In genomic region chr2:128374926-128375325, GRCm38 (mm10) we compare ENCODE assay signal across 26 mouse cellular contexts.
"Had no signal": no experiment of that assay in that cellular context is flagged by ENCODE, and none has a peak within 500 bp of the region (broad histone marks: within the 10 kb centered on the region; RNA-seq: fewer than 3 reads in every experiment).

No protein-coding gene starts in this region.

- H3K36me3 ChIP-seq: embryonic facial prominence, embryonic 10.5 days; embryonic facial prominence, embryonic 12.5 days; embryonic facial prominence, embryonic 13.5 days; embryonic facial prominence, embryonic 15.5 days; forebrain, embryonic 10.5 days; forebrain, embryonic 12.5 days; forebrain, embryonic 15.5 days had no signal

- H3K27ac ChIP-seq: embryonic facial prominence, embryonic 10.5 days; embryonic facial prominence, embryonic 12.5 days; embryonic facial prominence, embryonic 13.5 days; embryonic facial prominence, embryonic 15.5 days; forebrain, embryonic 10.5 days; forebrain, embryonic 12.5 days; forebrain, embryonic 13.5 days; forebrain, embryonic 15.5 days had no signal

- H3K27me3 ChIP-seq: embryonic facial prominence, embryonic 12.5 days; embryonic facial prominence, embryonic 13.5 days; embryonic facial prominence, embryonic 15.5 days; forebrain, embryonic 13.5 days; forebrain, embryonic 15.5 days had no signal

- H3K9ac ChIP-seq: embryonic facial prominence, embryonic 12.5 days; embryonic facial prominence, embryonic 13.5 days; embryonic facial prominence, embryonic 15.5 days; forebrain, embryonic 12.5 days; forebrain, embryonic 13.5 days; forebrain, embryonic 15.5 days; forebrain, postnatal 0 days had no signal

- H3K9me3 ChIP-seq: embryonic facial prominence, embryonic 10.5 days; embryonic facial prominence, embryonic 12.5 days; embryonic facial prominence, embryonic 13.5 days; embryonic facial prominence, embryonic 15.5 days; forebrain, embryonic 10.5 days; forebrain, embryonic 12.5 days; forebrain, embryonic 13.5 days; forebrain, embryonic 15.5 days had no signal

- H3K4me2 ChIP-seq: embryonic facial prominence, embryonic 12.5 days; embryonic facial prominence, embryonic 13.5 days; embryonic facial prominence, embryonic 15.5 days; forebrain, embryonic 12.5 days; forebrain, embryonic 13.5 days; forebrain, embryonic 15.5 days had no signal

- DNase-seq: cerebellum, adult 9-10 months; cerebellum, adult 9-11 months; cerebellum, postnatal 10 days; cerebellum, postnatal 14 days; cerebellum, postnatal 25 days; cerebellum, postnatal 36 days; forebrain, postnatal 0 days; gastrocnemius, adult 2 months; gastrocnemius, postnatal 10 days; gastrocnemius, postnatal 14 days; gastrocnemius, postnatal 25 days; gastrocnemius, postnatal 36 days; heart, adult 11 months; heart, adult 18-20 months; heart, adult 2 months had no signal

- H3K4me3 ChIP-seq: embryonic facial prominence, embryonic 10.5 days; embryonic facial prominence, embryonic 12.5 days; embryonic facial prominence, embryonic 13.5 days; embryonic facial prominence, embryonic 15.5 days; erythroblast, embryonic 14.5 days; forebrain, embryonic 10.5 days; forebrain, embryonic 12.5 days; forebrain, embryonic 13.5 days; forebrain, embryonic 15.5 days; gastrocnemius, adult 2 months; heart, adult 2 months had no signal

- ATAC-seq: forebrain, embryonic 13.5 days; forebrain, embryonic 14.5 days; forebrain, embryonic 15.5 days; forebrain, embryonic 16.5 days; forebrain, postnatal 0 days had no signal
